Mouse (Mus musculus) kidney, postnatal 14 days (tissue): ENCODE data around the gene Dusp27.
"Not testable (repeated sequence)": the region's sequence is repeated elsewhere in the genome, so short reads cannot be mapped to it uniquely, and the experiment has no call there.

ENCODE experiments used
- DNase-seq: peaks from one replicate; pipeline ENCODE4 v3.0.0; 2022; ENCODE audit warnings: mixed read lengths

Gene Dusp27

GRCm38 (mm10) chr1:166141868-166142267, 14.1 kb upstream of the Dusp27 start:
- DNase-seq = not testable (repeated sequence)

- no peak for DNase-seq
Observed at GRCm38 (mm10) chr1:166139620-166140184, 12.0 kb upstream of the Dusp27 start.

GRCm38 (mm10) chr1:166139113-166139512, 11.4 kb upstream of the Dusp27 start:
- DNase-seq = no peak

- peak; percentile 40 for DNase-seq
Observed at GRCm38 (mm10) chr1:166138136-166138535, 10.4 kb upstream of the Dusp27 start.

GRCm38 (mm10) chr1:166137244-166137938, 9.7 kb upstream of the Dusp27 start:
- no peak for DNase-seq

GRCm38 (mm10) chr1:166135091-166135740, 7.5 kb upstream of the Dusp27 start:
- no peak for DNase-seq

GRCm38 (mm10) chr1:166132367-166132766, 4.6 kb upstream of the Dusp27 start:
- no peak for DNase-seq

GRCm38 (mm10) chr1:166130224-166130860, 2.6 kb upstream of the Dusp27 start, which contains the start of gene Gpa33:
Gene Gpa33 (plus strand): TSS chr1:166130238.
- no peak for DNase-seq

GRCm38 (mm10) chr1:166128551-166128950, 829 bp upstream of the Dusp27 start:
- no peak for DNase-seq

- no peak for DNase-seq
Observed at GRCm38 (mm10) chr1:166126795-166127194, 927 bp downstream of the Dusp27 start.

- DNase-seq = no peak
Observed at GRCm38 (mm10) chr1:166126290-166126689, 1.4 kb downstream of the Dusp27 start.

- no peak for DNase-seq
Observed at GRCm38 (mm10) chr1:166124932-166125593, 2.7 kb downstream of the Dusp27 start.

GRCm38 (mm10) chr1:166123751-166124150, 4.0 kb downstream of the Dusp27 start:
- no peak for DNase-seq

- no peak for DNase-seq
Observed at GRCm38 (mm10) chr1:166123045-166123444, 4.7 kb downstream of the Dusp27 start.

GRCm38 (mm10) chr1:166122114-166122513, 5.6 kb downstream of the Dusp27 start:
- no peak for DNase-seq

- DNase-seq = no peak
Observed at GRCm38 (mm10) chr1:166117866-166118639, 9.7 kb downstream of the Dusp27 start.

- no peak for DNase-seq
Observed at GRCm38 (mm10) chr1:166115719-166116118, 12.0 kb downstream of the Dusp27 start.

GRCm38 (mm10) chr1:166114986-166115385, 12.7 kb downstream of the Dusp27 start:
- no peak for DNase-seq

- no peak for DNase-seq
Observed at GRCm38 (mm10) chr1:166105464-166105863, 22.3 kb downstream of the Dusp27 start.

- DNase-seq = no peak
Observed at GRCm38 (mm10) chr1:166104858-166105257, 22.9 kb downstream of the Dusp27 start.

GRCm38 (mm10) chr1:166102920-166103608, 24.7 kb downstream of the Dusp27 start:
- no peak for DNase-seq

GRCm38 (mm10) chr1:166098120-166098519, 29.6 kb downstream of the Dusp27 start:
- no peak for DNase-seq
